Mouse (Mus musculus) olfactory bulb, adult 2 months (tissue): ENCODE measurements around the gene Zfp869.

Source experiments
- CTCF ChIP-seq: fragments of 200-500 bp; IDR thresholded peaks from 2 replicates; pipeline ENCODE4 v1.5.1; 2012; ENCODE audit warnings: low read depth, mild to moderate bottlenecking, low read length, moderate library complexity; ENCODE audit not compliant: insufficient read depth
- POLR2A ChIP-seq: fragments of 200-500 bp; IDR thresholded peaks from 2 replicates; pipeline ENCODE4 v1.6.1; 2012; ENCODE audit warnings: mild to moderate bottlenecking, low read depth, low read length, moderate library complexity; ENCODE audit not compliant: insufficient read depth

GRCm38 (mm10) chr8:69735495-69735894 is 25.0 kb upstream of the Zfp869 start:
- no peak for TF ChIP-seq CTCF
- no peak for TF ChIP-seq POLR2A
